Mouse (Mus musculus) heart, postnatal 0 days (tissue): Measurements from ENCODE around the gene Parp1. TPM values are rescaled to one million over a fixed set of nuclear protein-coding genes. Genes with fewer than 3 reads are reported as not detected.

Source experiments
- ATAC-seq: fragments of 200-750 bp; cut with Nextera tagmentation; 2 replicates; pipeline ENCODE4 v1.8.0; 2017; ENCODE audit warnings: low read depth, moderate number of reproducible peaks, moderate library complexity; ENCODE audit not compliant: insufficient read depth
- DNase-seq: peaks from one replicate; pipeline ENCODE4 v3.0.0-alpha.2; 2016; ENCODE audit warnings: low spot score
- H3K27ac ChIP-seq: fragments of 300-500 bp; sonication (generic); 2 replicates; pipeline ENCODE4 v1.5.1; 2014; ENCODE audit warnings: low read depth, mild to moderate bottlenecking
- H3K27me3 ChIP-seq: fragments of 300-500 bp; sonication (generic); 2 replicates; pipeline ENCODE4 v1.6.1; 2014; ENCODE audit warnings: low read length, mixed read lengths; ENCODE audit not compliant: control insufficient read depth, insufficient read depth
- H3K36me3 ChIP-seq: fragments of 300-500 bp; sonication (generic); replicated peaks from 2 replicates; pipeline ENCODE4 v1.6.1; 2014; ENCODE audit warnings: low read length, mixed read lengths; ENCODE audit not compliant: control insufficient read depth, insufficient read depth
- H3K4me1 ChIP-seq: fragments of 300-500 bp; sonication (generic); 2 replicates; pipeline ENCODE4 v1.6.1; 2014; ENCODE audit warnings: antibody characterized with exemption; ENCODE audit not compliant: control insufficient read depth, insufficient read depth
- H3K4me2 ChIP-seq: fragments of 300-500 bp; sonication (generic); 2 replicates; pipeline ENCODE4 v1.6.1; 2014; ENCODE audit warnings: low read depth, mild to moderate bottlenecking, low read length, moderate library complexity
- H3K4me3 ChIP-seq: fragments of 300-500 bp; sonication (generic); 2 replicates; pipeline ENCODE4 v1.5.1; 2014; ENCODE audit warnings: low read depth, low read length
- H3K9ac ChIP-seq: fragments of 300-500 bp; sonication (generic); replicated peaks from 2 replicates; pipeline ENCODE4 v1.6.1; 2014; ENCODE audit warnings: low read depth, low read length, mixed read lengths
- H3K9me3 ChIP-seq: fragments of 300-500 bp; sonication (generic); replicated peaks from 2 replicates; pipeline ENCODE4 v1.6.1; 2016; ENCODE audit warnings: low read length; ENCODE audit not compliant: control insufficient read depth
- CTCF ChIP-seq: IDR thresholded peaks from 2 replicates; pipeline ENCODE4 v1.5.1; 2016; ENCODE audit warnings: antibody characterized with exemption, control low read depth, low read depth
- EP300 ChIP-seq: IDR thresholded peaks from 2 replicates; pipeline ENCODE4 v1.6.1; 2016; ENCODE audit warnings: antibody characterized with exemption, low read depth
- WGBS: fragments of 180-500 bp; shearing (Covaris S2); extraction: QIAGEN DNeasy Blood & Tissue Kit; methylation state at CpG from one replicate; pipeline ENCODE4 v1.1.7; 2014; 5-methylcytosine and 5-hydroxymethylcytosine counted together
- polyA plus RNA-seq: library from polyadenylated mRNA; unstranded; fragments of >200 nt; fragmentation: Nextera tagmentation; extraction: Ambion mirVana; gene quantifications from 2 replicates; pipeline ENCODE4 v1.2.1, GENCODE M21; 2015
- total RNA-seq: library from RNA; depleted of rRNA; stranded (reverse); fragments of >200 nt; gene quantifications from 2 replicates; pipeline ENCODE4 v1.2.3, GENCODE M21; 2014; ENCODE audit warnings: low replicate concordance

Gene Parp1
- total and polyA plus RNA-seq, 2 experiments from 2014 or later = 41.3 to 49.1 TPM

GRCm38 (mm10) chr1:180541883-180542711 lies 26.6 kb upstream of the Parp1 start:
- 68% methylated on average over 15 of the region's 15 CpGs for WGBS
- Histone ChIP-seq H3K9ac (no peak overlapping the region), H3K27me3 (0 out of 2 replicates have a peak, but pooled peaks cover 12% of the 10 kb centered on the region), H3K4me3 (no peak overlapping the region), H3K4me1 (no peaks in the 10 kb centered on the region), H3K9me3 (no peaks in the 10 kb centered on the region; the same call in 1 of the 2 replicates), H3K36me3 (no peaks in the 10 kb centered on the region), H3K27ac (no peak overlapping the region), H3K4me2 (no peak overlapping the region)
- no peak for DNase-seq
- ATAC-seq = no peak
- no peak for TF ChIP-seq EP300
- TF ChIP-seq CTCF = no peak

- Histone ChIP-seq H3K36me3 (no peaks in the 10 kb centered on the region), H3K9ac (no peak overlapping the region), H3K4me3 (no peak overlapping the region), H3K4me2 (no peak overlapping the region), H3K27me3 (0 out of 2 replicates have a peak, but pooled peaks cover 15% of the 10 kb centered on the region), H3K4me1 (0 out of 2 replicates have a peak, but pooled peaks cover under 1% of the 10 kb centered on the region), H3K27ac (no peak overlapping the region), H3K9me3 (no peaks in the 10 kb centered on the region; the same call in 1 of the 2 replicates)
- TF ChIP-seq EP300 = no peak
- no peak for TF ChIP-seq CTCF
- 73% methylated on average over 3 of the region's 3 CpGs for WGBS
- ATAC-seq (no peak), DNase-seq (no peak)
Observed at GRCm38 (mm10) chr1:180542712-180543371, 25.9 kb upstream of the Parp1 start.

GRCm38 (mm10) chr1:180545918-180546545 lies 22.7 kb upstream of the Parp1 start:
- 73% methylated on average over 4 of the region's 4 CpGs for WGBS
- DNase-seq (no peak), ATAC-seq (no peak)
- Histone ChIP-seq H3K4me1 (0 out of 2 replicates have a peak, but pooled peaks cover 2% of the 10 kb centered on the region), H3K36me3 (no peaks in the 10 kb centered on the region), H3K27ac (no peak overlapping the region), H3K4me3 (no peak overlapping the region), H3K9me3 (no peaks in the 10 kb centered on the region; the same call in 1 of the 2 replicates), H3K9ac (no peak overlapping the region), H3K4me2 (no peak overlapping the region), H3K27me3 (peaks cover 43% of the 10 kb centered on the region)
- TF ChIP-seq EP300 = no peak

- DNase-seq (no peak), ATAC-seq (no peak)
- WGBS = 58% methylated on average over 13 of the region's 13 CpGs
- H3K4me2 ChIP-seq = no peak overlapping the region; the same call in 1 of the 2 replicates
- TF ChIP-seq EP300 (no peak), CTCF (no peak)
- H3K36me3 ChIP-seq = no peaks in the 10 kb centered on the region
- H3K4me1 ChIP-seq = 0 out of 2 replicates have a peak, but pooled peaks cover 2% of the 10 kb centered on the region
- no peaks in the 10 kb centered on the region; the same call in 1 of the 2 replicates for H3K9me3 ChIP-seq
- H3K4me3 ChIP-seq = no peak overlapping the region
- peaks cover 43% of the 10 kb centered on the region for H3K27me3 ChIP-seq
- H3K27ac ChIP-seq = no peak overlapping the region
- no peak overlapping the region for H3K9ac ChIP-seq
Observed at GRCm38 (mm10) chr1:180546798-180547750, 21.6 kb upstream of the Parp1 start.
